Mouse (Mus musculus) kidney, embryonic 14.5 days (tissue): ENCODE measurements around the gene Enoph1. TPM values are rescaled to one million over a fixed set of nuclear protein-coding genes. Genes with fewer than 3 reads are reported as not detected.

Experiments
- ATAC-seq: fragments of 200-750 bp; cut with Nextera tagmentation; 2 replicates; pipeline ENCODE4 v1.8.0; 2017; ENCODE audit warnings: moderate number of reproducible peaks, mild to moderate bottlenecking, moderate TSS enrichment, moderate library complexity; ENCODE audit not compliant: low FRiP score, low TSS enrichment
- H3K27ac ChIP-seq: fragments of 300-500 bp; sonication (generic); 2 replicates; pipeline ENCODE4 v1.5.1; 2014; ENCODE audit warnings: low read depth, mild to moderate bottlenecking, low read length, moderate library complexity, mixed read lengths
- H3K27me3 ChIP-seq: fragments of 300-500 bp; sonication (generic); 2 replicates; pipeline ENCODE4 v1.6.1; 2014; ENCODE audit warnings: mild to moderate bottlenecking, low read length; ENCODE audit not compliant: control insufficient read depth, insufficient read depth
- H3K36me3 ChIP-seq: fragments of 300-500 bp; sonication (generic); 2 replicates; pipeline ENCODE4 v1.6.1; 2014; ENCODE audit warnings: low read length, mixed read lengths; ENCODE audit not compliant: control insufficient read depth, insufficient read depth
- H3K4me1 ChIP-seq: fragments of 300-500 bp; sonication (generic); 2 replicates; pipeline ENCODE4 v1.6.1; 2014; ENCODE audit warnings: low read length, mixed read lengths; ENCODE audit not compliant: control insufficient read depth, insufficient read depth
- H3K4me2 ChIP-seq: fragments of 300-500 bp; sonication (generic); replicated peaks from 2 replicates; pipeline ENCODE4 v1.6.1; 2014; ENCODE audit warnings: low read depth, mild to moderate bottlenecking, low read length
- H3K4me3 ChIP-seq: fragments of 300-500 bp; sonication (generic); 2 replicates; pipeline ENCODE4 v1.5.1; 2014; ENCODE audit warnings: mild to moderate bottlenecking, low read length
- H3K9ac ChIP-seq: fragments of 300-500 bp; sonication (generic); 2 replicates; pipeline ENCODE4 v1.6.1; 2014; ENCODE audit warnings: low read depth, mild to moderate bottlenecking, low read length, moderate library complexity
- H3K9me3 ChIP-seq: fragments of 300-500 bp; sonication (generic); 2 replicates; pipeline ENCODE4 v1.6.1; 2016; ENCODE audit warnings: low read length; ENCODE audit not compliant: control insufficient read depth
- WGBS: fragments of 180-500 bp; shearing (Covaris S2); extraction: QIAGEN DNeasy Blood & Tissue Kit; methylation state at CpG from one replicate; pipeline ENCODE4 v1.1.7; 2014; 5-methylcytosine and 5-hydroxymethylcytosine counted together
- polyA plus RNA-seq: library from polyadenylated mRNA; unstranded; fragments of >200 nt; fragmentation: Nextera tagmentation; extraction: Ambion mirVana; gene quantifications from 2 replicates; pipeline ENCODE4 v1.2.1, GENCODE M21; 2014

Gene Enoph1
- polyA plus RNA-seq, 1 experiment from 2014 or later = 51.8 TPM

DNA sequence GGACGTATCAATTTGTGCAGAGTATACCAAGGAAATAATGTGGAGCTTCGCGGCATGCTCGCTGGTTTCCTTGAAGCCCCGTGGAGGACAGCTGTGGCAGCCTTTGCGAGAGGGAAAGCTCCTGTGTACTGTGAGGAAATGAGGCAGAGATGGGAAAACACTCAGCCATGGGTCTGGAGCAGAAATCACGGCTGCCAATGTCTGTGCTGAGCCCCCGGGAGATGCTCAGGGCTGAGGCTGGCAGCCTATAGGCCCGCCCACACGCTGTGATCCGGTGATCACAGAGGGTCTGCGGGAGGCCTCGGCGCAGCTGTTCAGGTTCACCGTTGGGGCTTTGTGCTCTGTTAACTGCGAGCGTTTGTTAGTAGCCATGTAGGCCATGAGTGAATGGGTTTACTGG lies 51.8 kb downstream of the Enoph1 start:
- Histone ChIP-seq H3K36me3 (no peaks in the 10 kb centered on the region), H3K4me2 (peak overlapping the region; percentile 27), H3K27me3 (no peaks in the 10 kb centered on the region), H3K27ac (no peak overlapping the region), H3K9ac (no peak overlapping the region), H3K4me3 (no peak overlapping the region), H3K4me1 (peaks cover 20% of the 10 kb centered on the region; the same call in 1 of the 2 replicates), H3K9me3 (no peaks in the 10 kb centered on the region)
- ATAC-seq = peak; percentile 91
- WGBS = 7% methylated on average over 17 of the region's 17 CpGs

GRCm38 (mm10) chr5:100096955-100097354 lies 57.2 kb downstream of the Enoph1 start:
- Histone ChIP-seq H3K27me3 (no peaks in the 10 kb centered on the region), H3K9ac (no peak overlapping the region), H3K4me3 (no peak overlapping the region), H3K4me2 (no peak overlapping the region), H3K36me3 (no peaks in the 10 kb centered on the region), H3K4me1 (peaks cover 2% of the 10 kb centered on the region; the same call in 1 of the 2 replicates), H3K9me3 (no peaks in the 10 kb centered on the region), H3K27ac (no peak overlapping the region)
- ATAC-seq = peak; percentile 63; the same call in 1 of the 2 replicates
- WGBS = 55% methylated on average over 5 of the region's 5 CpGs

DNA sequence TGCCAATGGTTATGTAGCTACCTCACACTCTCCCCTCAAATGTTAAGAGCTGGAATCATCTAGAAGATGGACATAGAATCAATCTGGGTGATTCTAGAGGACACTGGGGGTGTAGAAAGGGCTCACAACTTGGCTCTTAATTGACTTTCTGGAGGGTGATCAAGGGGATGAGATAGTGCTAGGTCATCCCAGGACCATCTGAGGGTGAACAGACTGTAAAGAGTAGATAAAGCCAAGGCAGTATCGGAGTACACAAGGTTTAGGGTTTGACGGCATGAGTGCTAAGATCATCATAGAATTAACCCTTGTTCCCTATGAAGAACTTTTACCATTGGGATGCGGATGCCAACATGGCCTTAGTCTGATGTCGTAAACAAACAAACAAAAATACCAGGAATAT lies 58.2 kb downstream of the Enoph1 start:
- H3K4me3 ChIP-seq = no peak overlapping the region
- no peak overlapping the region for H3K4me2 ChIP-seq
- H3K27ac ChIP-seq = no peak overlapping the region
- no peak overlapping the region for H3K9ac ChIP-seq
- 95% methylated on average over 4 of the region's 4 CpGs for WGBS
- ATAC-seq = no peak
- H3K4me1 ChIP-seq = no peaks in the 10 kb centered on the region
- no peaks in the 10 kb centered on the region for H3K36me3 ChIP-seq
- H3K9me3 ChIP-seq = no peaks in the 10 kb centered on the region
- H3K27me3 ChIP-seq = no peaks in the 10 kb centered on the region

- no peak overlapping the region for H3K4me3 ChIP-seq
- no peaks in the 10 kb centered on the region for H3K4me1 ChIP-seq
- H3K9me3 ChIP-seq = no peaks in the 10 kb centered on the region
- ATAC-seq = no peak
- H3K9ac ChIP-seq = no peak overlapping the region
- no peak overlapping the region for H3K27ac ChIP-seq
- H3K27me3 ChIP-seq = no peaks in the 10 kb centered on the region
- WGBS = 92% methylated on average over 1 of the region's 1 CpGs
- H3K4me2 ChIP-seq = no peak overlapping the region
- no peaks in the 10 kb centered on the region for H3K36me3 ChIP-seq
Measured at GRCm38 (mm10) chr5:100102395-100102794, 62.6 kb downstream of the Enoph1 start.

GRCm38 (mm10) chr5:100108866-100109265 lies 69.1 kb downstream of the Enoph1 start:
- WGBS = 67% methylated on average over 9 of the region's 9 CpGs
- Histone ChIP-seq H3K9me3 (no peaks in the 10 kb centered on the region), H3K36me3 (no peaks in the 10 kb centered on the region), H3K27me3 (no peaks in the 10 kb centered on the region), H3K4me1 (peaks cover 11% of the 10 kb centered on the region; the same call in 1 of the 2 replicates), H3K27ac (no peak overlapping the region), H3K9ac (no peak overlapping the region), H3K4me2 (no peak overlapping the region), H3K4me3 (no peak overlapping the region)
- ATAC-seq = no peak

DNA sequence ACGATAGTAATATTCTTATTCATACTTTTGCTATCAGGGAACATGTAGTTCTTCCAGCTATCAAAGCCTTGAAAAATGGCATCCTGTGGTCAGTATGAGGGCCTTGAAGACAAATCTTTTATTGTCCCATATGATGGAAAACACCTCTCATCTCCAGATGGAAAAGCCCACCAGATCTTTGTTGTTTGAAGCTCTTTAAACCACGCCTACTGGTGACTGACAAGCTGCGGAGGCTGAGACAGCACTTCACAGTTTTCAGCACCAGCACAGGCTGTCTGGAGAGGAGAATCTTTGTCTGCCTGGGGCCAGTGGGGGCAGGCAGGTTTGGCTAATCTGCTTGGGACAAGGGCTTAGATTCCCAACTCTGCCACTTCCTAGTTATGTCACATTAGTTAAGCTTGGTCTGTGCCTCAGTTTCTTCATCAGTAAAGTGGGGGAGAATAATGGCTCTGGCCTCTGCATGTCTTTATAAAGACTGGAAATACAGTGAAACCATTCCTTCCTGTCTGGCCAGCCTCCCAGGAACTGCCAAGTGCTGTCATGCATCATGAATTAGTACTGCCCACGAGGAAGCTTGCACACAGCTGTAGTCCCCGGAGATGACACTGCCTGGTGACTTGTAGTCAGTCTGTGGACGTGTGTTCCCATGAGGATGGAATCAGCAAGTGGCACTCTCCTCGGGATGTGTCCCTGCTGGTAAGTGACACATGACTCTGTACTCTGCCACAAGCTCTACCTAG lies 69.9 kb downstream of the Enoph1 start:
- H3K36me3 ChIP-seq = no peaks in the 10 kb centered on the region
- H3K27me3 ChIP-seq = no peaks in the 10 kb centered on the region
- H3K9ac ChIP-seq = no peak overlapping the region
- no peak overlapping the region for H3K27ac ChIP-seq
- H3K4me1 ChIP-seq = peaks cover 15% of the 10 kb centered on the region; the same call in 1 of the 2 replicates
- ATAC-seq = peak; percentile 54
- 38% methylated on average over 7 of the region's 7 CpGs for WGBS
- no peaks in the 10 kb centered on the region for H3K9me3 ChIP-seq
- no peak overlapping the region for H3K4me2 ChIP-seq
- no peak overlapping the region for H3K4me3 ChIP-seq

DNA sequence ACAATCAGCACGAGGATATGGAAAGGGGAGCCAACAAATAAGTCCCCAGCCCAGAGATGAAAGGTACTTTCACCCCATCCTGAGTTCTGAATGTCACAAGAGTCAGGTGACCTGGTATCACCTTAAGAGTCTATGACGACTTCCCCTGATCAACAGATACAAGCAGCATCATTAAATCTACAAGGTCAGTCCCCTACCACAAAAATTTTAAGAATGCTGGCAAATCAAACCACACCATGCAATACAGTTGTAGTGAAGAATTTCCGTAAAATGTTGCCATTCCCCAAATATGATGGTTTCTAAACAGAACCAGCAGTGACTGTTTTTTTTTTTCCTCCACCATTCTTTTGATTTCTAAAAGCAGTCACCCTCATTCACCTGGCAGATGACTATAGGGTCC lies 70.8 kb downstream of the Enoph1 start:
- ATAC-seq = no peak
- Histone ChIP-seq H3K9ac (no peak overlapping the region), H3K4me1 (peaks cover 15% of the 10 kb centered on the region; the same call in 1 of the 2 replicates), H3K9me3 (no peaks in the 10 kb centered on the region), H3K4me3 (no peak overlapping the region), H3K36me3 (no peaks in the 10 kb centered on the region), H3K4me2 (no peak overlapping the region), H3K27ac (no peak overlapping the region), H3K27me3 (no peaks in the 10 kb centered on the region)
- WGBS = 74% methylated on average over 3 of the region's 3 CpGs

- H3K27me3 ChIP-seq = no peaks in the 10 kb centered on the region
- H3K4me2 ChIP-seq = no peak overlapping the region
- H3K4me3 ChIP-seq = no peak overlapping the region
- no peak for ATAC-seq
- no peak overlapping the region; the same call in 1 of the 2 replicates for H3K9ac ChIP-seq
- no peaks in the 10 kb centered on the region for H3K36me3 ChIP-seq
- peaks cover 15% of the 10 kb centered on the region; the same call in 1 of the 2 replicates for H3K4me1 ChIP-seq
- H3K9me3 ChIP-seq = no peaks in the 10 kb centered on the region
- H3K27ac ChIP-seq = no peak overlapping the region
- WGBS = 28% methylated on average over 5 of the region's 5 CpGs
Measured at GRCm38 (mm10) chr5:100113403-100113802, 73.6 kb downstream of the Enoph1 start.
